Mouse (Mus musculus) ES-Bruce4 (cell line): ENCODE measurements around the gene Mag.

ENCODE experiments used
- CTCF ChIP-seq: IDR thresholded peaks from one replicate; pipeline ENCODE4 v1.8.1; 2011; ENCODE audit warnings: low read depth, low read length
- EP300 ChIP-seq: IDR thresholded peaks from 2 replicates; pipeline ENCODE4 v1.6.1; 2011; ENCODE audit warnings: low read depth, low read length; ENCODE audit not compliant: insufficient read depth
- POLR2A ChIP-seq: IDR thresholded peaks from one replicate; pipeline ENCODE4 v1.8.1; 2011; ENCODE audit warnings: low read length; ENCODE audit not compliant: insufficient read depth

GRCm38 (mm10) chr7:30954036-30954435 is 39.4 kb upstream of the Mag start:
- TF ChIP-seq CTCF (no peak), EP300 (no peak), POLR2A (no peak)
